Mouse (Mus musculus): ENCODE results near the gene 4930415O20Rik. TPM values are rescaled to one million over a fixed set of nuclear protein-coding genes. Genes with fewer than 3 reads are reported as not detected.
A peak's percentile ranks its signal among the peaks of the same experiment; 100 is the strongest.

4930415O20Rik gene
- total RNA-seq, 1 experiment from 2014 or later = not detected

GRCm38 (mm10) chr15:98631493-98631892 lies 60.7 kb downstream of the 4930415O20Rik start:
- peak; percentile 66 for DNase-seq

GRCm38 (mm10) chr15:98632107-98632744 lies 61.4 kb downstream of the 4930415O20Rik start:
- peak; percentile 75 for DNase-seq

- DNase-seq = no peak
Measured at GRCm38 (mm10) chr15:98632921-98633320, 62.1 kb downstream of the 4930415O20Rik start.

- no peak for DNase-seq
Measured at GRCm38 (mm10) chr15:98633822-98634470, 63.1 kb downstream of the 4930415O20Rik start.

GRCm38 (mm10) chr15:98634541-98635081 lies 63.8 kb downstream of the 4930415O20Rik start:
- peak; percentile 87 for DNase-seq

- peak; percentile 40 for DNase-seq
Measured at GRCm38 (mm10) chr15:98635291-98635841, 64.6 kb downstream of the 4930415O20Rik start.

GRCm38 (mm10) chr15:98636517-98636916 lies 65.7 kb downstream of the 4930415O20Rik start:
- DNase-seq = no peak

GRCm38 (mm10) chr15:98637155-98637554 lies 66.4 kb downstream of the 4930415O20Rik start:
- no peak for DNase-seq

Other genes starting within 250 kb of the 4930415O20Rik start
- gene Olfr284, start 230.0 kb upstream of the 4930415O20Rik start, total RNA-seq (2021) = not detected in 2 replicates
- gene Olfr283, start 190.1 kb upstream of the 4930415O20Rik start, total RNA-seq (2021) = not detected in 2 replicates
- not detected in 2 replicates for gene Olfr282, start 139.8 kb upstream of the 4930415O20Rik start, total RNA-seq (2021)
- not detected in 2 replicates for gene Olfr281, start 118.4 kb upstream of the 4930415O20Rik start, total RNA-seq (2021)
- not detected in 2 replicates for gene OR5BS1P, start 101.1 kb upstream of the 4930415O20Rik start, total RNA-seq (2021)
- gene Lalba, start 88.3 kb upstream of the 4930415O20Rik start, total RNA-seq (2021) = not detected in 2 replicates
- gene Olfr279, start 78.6 kb upstream of the 4930415O20Rik start, total RNA-seq (2021) = not detected in 2 replicates
- 91.3 and 107 TPM in 2 replicates for gene Kansl2, start 36.7 kb upstream of the 4930415O20Rik start, total RNA-seq (2021)
- 52.2 and 55.9 TPM in 2 replicates for gene Ccnt1, start 81 bp upstream of the 4930415O20Rik start, total RNA-seq (2021)
- gene Adcy6, start 39.1 kb downstream of the 4930415O20Rik start, total RNA-seq (2021) = 42.7 and 48.9 TPM in 2 replicates
- gene Cacnb3, start 59.8 kb downstream of the 4930415O20Rik start, total RNA-seq (2021) = 12.6 and 14.3 TPM in 2 replicates
- gene Ddx23, start 91.9 kb downstream of the 4930415O20Rik start, total RNA-seq (2021) = 76.1 and 88.7 TPM in 2 replicates
- 1.5 TPM in 2 replicates for gene Rnd1, start 106.5 kb downstream of the 4930415O20Rik start, total RNA-seq (2021)
- gene Ccdc65, start 137.2 kb downstream of the 4930415O20Rik start, total RNA-seq (2021) = 0.21 TPM in 1 of 2 replicates, not detected in the other
- gene Fkbp11, start 157.2 kb downstream of the 4930415O20Rik start, total RNA-seq (2021) = 7.0 and 7.4 TPM in 2 replicates
- gene Arf3, start 192.2 kb downstream of the 4930415O20Rik start, total RNA-seq (2021) = 118 and 138 TPM in 2 replicates
- 0.43 and 0.55 TPM in 2 replicates for gene Wnt10b, start 207.1 kb downstream of the 4930415O20Rik start, total RNA-seq (2021)
- gene Wnt1, start 218.9 kb downstream of the 4930415O20Rik start, total RNA-seq (2021) = not detected in 2 replicates
- gene Ddn, start 238.5 kb downstream of the 4930415O20Rik start, total RNA-seq (2021) = 0.09 and 0.24 TPM in 2 replicates